Mouse (Mus musculus) forebrain, embryonic 13.5 days (tissue): ENCODE results near the gene Cyp26b1. TPM values are rescaled to one million over a fixed set of nuclear protein-coding genes. Genes with fewer than 3 reads are reported as not detected.
"Not testable (repeated sequence)": the region's sequence is repeated elsewhere in the genome, so short reads cannot be mapped to it uniquely, and the experiment has no call there.

Experiments
- ATAC-seq: fragments of 200-750 bp; cut with Nextera tagmentation; 2 replicates; pipeline ENCODE4 v1.8.0; 2017
- H3K27ac ChIP-seq: fragments of 300-500 bp; sonication (generic); 2 replicates; pipeline ENCODE4 v1.5.1; 2015; ENCODE audit warnings: inconsistent platforms, mild to moderate bottlenecking, moderate library complexity
- H3K27me3 ChIP-seq: fragments of 300-500 bp; sonication (generic); 2 replicates; pipeline ENCODE4 v1.6.1; 2015; ENCODE audit warnings: mild to moderate bottlenecking, inconsistent platforms
- H3K36me3 ChIP-seq: fragments of 300-500 bp; sonication (generic); 2 replicates; pipeline ENCODE4 v1.6.1; 2015; ENCODE audit warnings: mild to moderate bottlenecking, inconsistent platforms; ENCODE audit not compliant: poor library complexity, severe bottlenecking
- H3K4me1 ChIP-seq: fragments of 300-500 bp; sonication (generic); 2 replicates; pipeline ENCODE4 v1.6.1; 2015; ENCODE audit warnings: inconsistent platforms
- H3K4me2 ChIP-seq: fragments of 300-500 bp; sonication (generic); 2 replicates; pipeline ENCODE4 v1.6.1; 2015; ENCODE audit warnings: inconsistent platforms, mild to moderate bottlenecking, moderate library complexity
- H3K4me3 ChIP-seq: fragments of 300-500 bp; sonication (generic); 2 replicates; pipeline ENCODE4 v1.5.1; 2015; ENCODE audit warnings: mild to moderate bottlenecking, inconsistent platforms
- H3K9ac ChIP-seq: fragments of 300-500 bp; sonication (generic); 2 replicates; pipeline ENCODE4 v1.6.1; 2015; ENCODE audit warnings: mild to moderate bottlenecking, inconsistent platforms
- H3K9me3 ChIP-seq: fragments of 300-500 bp; sonication (generic); replicated peaks from 2 replicates; pipeline ENCODE4 v1.6.1; 2016; ENCODE audit warnings: inconsistent platforms
- WGBS: fragments of 180-500 bp; shearing (Covaris S2); methylation state at CpG from one replicate; pipeline ENCODE4 v1.1.7; 2015; 5-methylcytosine and 5-hydroxymethylcytosine counted together
- polyA plus RNA-seq: library from polyadenylated mRNA; unstranded; fragments of >200 nt; fragmentation: Nextera tagmentation; extraction: Ambion mirVana; gene quantifications from 2 replicates; pipeline ENCODE4 v1.2.1, GENCODE M21; 2015

Gene Cyp26b1
- polyA plus RNA-seq, 1 experiment from 2014 or later: 0.63 TPM

DNA sequence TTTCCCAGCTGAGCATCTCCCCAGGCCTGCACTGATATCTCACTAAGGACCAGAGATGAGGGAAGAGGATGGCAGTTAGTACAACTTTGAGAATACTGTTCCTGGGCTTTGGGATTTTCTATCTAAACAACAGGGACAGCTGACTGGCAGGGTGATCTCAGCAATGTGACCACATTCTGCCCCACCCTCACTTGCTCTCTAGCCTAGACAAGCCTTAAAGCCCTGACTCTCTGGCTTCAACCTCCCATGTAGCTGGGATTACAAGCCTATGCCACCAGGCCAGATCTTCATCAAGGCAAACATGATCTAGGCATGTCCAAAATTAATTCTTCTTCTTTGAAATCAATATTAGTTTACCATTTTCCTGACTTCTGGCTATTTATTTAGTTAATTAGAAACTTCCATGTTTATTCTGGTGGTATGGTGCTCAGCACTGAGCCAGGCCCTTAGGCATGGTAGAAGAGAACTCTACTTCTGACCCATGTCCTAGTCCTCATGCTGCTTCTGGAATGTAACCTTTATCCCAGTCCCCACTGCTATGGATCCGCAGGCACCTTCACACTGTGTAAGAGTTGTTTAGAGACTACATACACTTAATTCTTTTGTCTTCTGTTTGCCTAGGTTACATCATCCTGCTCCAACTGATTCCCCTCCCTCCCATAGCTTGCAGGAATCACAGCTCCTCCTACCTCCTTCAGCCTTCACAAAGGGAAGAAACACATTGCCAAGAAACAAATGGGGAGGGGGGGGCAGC lies 7.6 kb upstream of the Cyp26b1 start:
- Histone ChIP-seq H3K4me2 (no peak overlapping the region), H3K4me3 (no peak overlapping the region), H3K36me3 (no peaks in the 10 kb centered on the region), H3K27ac (no peak overlapping the region), H3K9me3 (no peaks in the 10 kb centered on the region), H3K9ac (no peak overlapping the region), H3K4me1 (no peaks in the 10 kb centered on the region), H3K27me3 (no peaks in the 10 kb centered on the region)
- ATAC-seq: no peak
- WGBS: 31% methylated on average over 1 of the region's 1 CpGs

DNA sequence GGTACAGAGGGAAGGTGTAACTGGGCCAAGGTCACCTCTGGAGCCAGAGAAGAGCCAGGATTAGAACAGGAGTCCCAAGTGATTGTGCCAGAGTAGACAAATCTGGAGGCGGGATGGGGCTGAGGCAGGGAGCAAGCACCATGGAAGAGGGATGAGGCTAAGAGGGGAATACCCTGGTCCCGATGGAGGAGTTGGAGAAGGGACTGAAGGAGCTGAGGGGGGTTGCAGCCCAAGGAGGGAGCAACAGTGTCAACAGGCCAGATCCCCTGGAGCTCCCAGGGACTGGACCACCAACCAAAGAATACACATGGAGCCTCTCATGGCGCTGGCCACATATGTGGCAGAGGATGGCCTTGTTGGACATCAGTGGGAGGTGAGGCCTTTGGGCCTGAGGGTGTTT lies 5.6 kb upstream of the Cyp26b1 start:
- not testable (repeated sequence) for H3K27ac ChIP-seq

DNA sequence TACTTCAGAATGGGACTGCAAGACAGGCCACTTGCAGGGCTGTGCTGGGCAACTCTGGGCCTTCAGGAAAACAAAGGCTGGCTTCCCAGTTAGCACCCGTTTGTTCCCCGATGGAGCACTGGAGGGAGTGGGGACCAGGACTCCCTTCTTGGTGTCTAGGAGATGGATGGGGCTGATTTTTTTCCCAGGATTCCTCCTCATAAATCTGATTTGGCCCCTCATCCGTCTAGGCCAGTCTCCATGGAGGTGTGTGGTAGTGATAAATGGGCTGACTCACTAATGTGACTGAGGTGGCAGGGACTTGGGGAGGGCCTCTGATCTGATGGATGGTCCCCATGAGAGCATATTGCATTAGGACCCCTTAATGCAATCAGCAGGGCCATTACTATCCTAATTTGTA lies 5.0 kb upstream of the Cyp26b1 start:
- no peaks in the 10 kb centered on the region for H3K36me3 ChIP-seq
- no peak overlapping the region for H3K4me3 ChIP-seq
- peaks cover 10% of the 10 kb centered on the region; the same call in 1 of the 2 replicates for H3K4me1 ChIP-seq
- no peak for ATAC-seq
- H3K9me3 ChIP-seq: no peaks in the 10 kb centered on the region
- WGBS: 93% methylated on average over 3 of the region's 3 CpGs
- no peak overlapping the region for H3K27ac ChIP-seq
- H3K9ac ChIP-seq: no peak overlapping the region
- H3K27me3 ChIP-seq: no peaks in the 10 kb centered on the region
- no peak overlapping the region for H3K4me2 ChIP-seq

More for the DNA sequence above, 5.6 kb upstream of the Cyp26b1 start:
- not testable (repeated sequence) for H3K9ac ChIP-seq, H3K4me3 ChIP-seq, H3K27me3 ChIP-seq, H3K4me2 ChIP-seq, H3K4me1 ChIP-seq, H3K36me3 ChIP-seq, H3K9me3 ChIP-seq, ATAC-seq
- 81% methylated on average over 3 of the region's 3 CpGs for WGBS

DNA sequence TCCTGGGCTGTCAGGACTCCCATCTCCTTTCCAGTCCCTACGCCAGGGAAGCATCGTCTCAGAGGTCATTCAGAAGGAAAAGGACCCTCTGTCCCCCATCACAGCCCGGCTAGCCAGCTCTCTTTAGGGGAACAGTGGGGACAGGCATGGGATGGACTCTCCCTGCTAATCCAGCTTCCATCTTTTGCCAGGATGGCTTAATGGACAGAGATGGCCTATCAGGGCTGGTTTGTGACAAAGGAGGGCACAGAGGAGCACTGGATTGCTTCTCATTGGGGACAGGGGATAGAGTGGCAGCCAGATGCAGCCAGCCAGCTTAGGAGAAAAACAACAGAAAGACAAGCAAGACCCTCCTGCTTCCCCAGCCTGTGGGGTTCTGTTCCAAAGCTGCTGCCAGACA lies 918 bp upstream of the Cyp26b1 start:
- no peak overlapping the region for H3K27ac ChIP-seq
- H3K36me3 ChIP-seq: no peaks in the 10 kb centered on the region
- no peak overlapping the region for H3K9ac ChIP-seq
- H3K4me2 ChIP-seq: no peak overlapping the region
- H3K27me3 ChIP-seq: peaks cover 24% of the 10 kb centered on the region
- H3K4me3 ChIP-seq: no peak overlapping the region
- whole genome bisulfite sequencing: 13% methylated on average over 3 of the region's 3 CpGs
- H3K9me3 ChIP-seq: no peaks in the 10 kb centered on the region
- H3K4me1 ChIP-seq: peaks cover 16% of the 10 kb centered on the region
- no peak for ATAC-seq

DNA sequence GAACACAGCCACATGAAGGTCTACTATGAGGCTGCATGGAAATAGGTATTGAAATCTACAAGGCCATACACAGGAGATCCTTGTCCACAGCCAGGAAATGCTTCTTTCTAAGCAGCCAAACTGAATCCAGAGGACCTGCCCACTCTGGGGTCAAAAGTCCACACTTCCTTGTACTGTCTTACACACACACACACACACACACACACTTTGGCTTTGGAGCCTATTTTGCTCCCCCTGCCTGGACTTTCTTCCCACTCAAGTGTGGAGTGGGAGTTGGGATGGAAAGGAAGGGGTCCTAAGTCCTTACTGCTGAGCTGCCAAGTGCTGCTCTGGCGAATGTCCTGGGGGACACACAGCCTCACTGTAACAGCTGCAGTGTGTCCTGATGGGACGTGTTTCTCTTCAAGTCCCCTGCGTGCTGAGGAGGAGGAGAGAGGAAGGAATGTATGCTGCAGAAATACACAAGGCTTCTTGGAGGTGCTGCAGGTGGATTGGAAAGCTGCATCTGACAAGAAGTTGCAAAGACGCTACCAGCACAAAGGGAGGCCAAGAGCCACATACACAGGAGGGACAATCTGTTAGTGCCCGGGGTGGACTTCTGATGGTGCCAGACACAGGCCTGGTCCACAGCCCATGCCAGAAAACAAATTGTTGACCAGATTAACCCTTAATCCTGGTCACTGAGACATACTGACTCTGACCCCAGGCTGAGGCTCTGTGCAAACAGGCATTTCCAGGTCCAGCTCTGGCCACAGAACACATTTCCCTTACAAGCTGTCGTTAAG lies 2.6 kb downstream of the Cyp26b1 start:
- no peaks in the 10 kb centered on the region for H3K36me3 ChIP-seq
- H3K4me1 ChIP-seq: peaks cover 49% of the 10 kb centered on the region
- no peak overlapping the region for H3K4me3 ChIP-seq
- H3K27me3 ChIP-seq: peaks cover 59% of the 10 kb centered on the region
- no peaks in the 10 kb centered on the region for H3K9me3 ChIP-seq
- 64% methylated on average over 6 of the region's 6 CpGs for WGBS
- no peak overlapping the region for H3K27ac ChIP-seq
- no peak for ATAC-seq
- no peak overlapping the region for H3K4me2 ChIP-seq
- no peak overlapping the region for H3K9ac ChIP-seq

DNA sequence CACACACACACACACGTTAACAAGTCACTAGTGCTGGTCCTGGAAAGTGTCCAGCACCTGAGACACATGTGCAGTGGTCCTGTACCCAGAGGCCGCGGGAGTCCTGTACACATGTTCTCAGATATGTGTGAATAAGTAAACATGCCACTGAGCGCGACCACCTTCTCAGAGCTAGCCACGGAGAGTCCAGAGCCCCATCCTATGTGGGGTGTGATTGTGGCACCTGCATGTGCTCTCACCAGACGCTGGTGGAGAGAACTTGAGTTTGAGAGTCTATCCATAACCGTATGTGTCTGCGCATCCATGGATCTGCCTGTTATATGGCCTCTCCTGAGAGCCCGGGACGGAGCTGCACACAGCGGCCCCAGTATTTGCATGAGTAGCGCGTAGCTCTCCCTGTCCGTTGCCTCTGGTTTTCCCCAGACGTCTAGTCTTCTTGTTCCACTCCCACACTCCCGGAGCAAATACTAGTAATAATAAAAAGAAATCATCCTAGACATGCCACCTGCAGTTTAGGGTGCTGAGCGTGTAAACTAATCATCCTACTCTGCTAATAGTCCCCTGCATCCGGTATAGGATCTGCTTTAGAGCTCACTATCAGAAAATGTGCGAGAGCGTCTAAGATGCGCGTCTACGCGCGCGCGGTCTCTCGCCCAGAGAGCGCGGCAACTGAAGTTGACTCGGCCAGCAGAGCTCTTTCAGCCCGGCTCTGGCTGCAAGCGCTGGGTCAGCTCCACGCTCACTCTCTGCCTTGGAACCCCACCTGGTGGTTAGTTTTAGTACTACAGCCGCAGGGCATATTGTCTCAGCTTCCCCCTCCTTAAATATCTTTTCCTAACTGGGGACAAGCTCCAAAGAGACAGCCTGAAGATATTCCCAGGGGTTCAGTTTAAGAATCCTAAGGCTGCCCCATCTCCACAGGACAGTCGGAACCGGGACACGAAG lies 3.7 kb downstream of the Cyp26b1 start:
- peaks cover 69% of the 10 kb centered on the region for H3K27me3 ChIP-seq
- H3K9me3 ChIP-seq: no peaks in the 10 kb centered on the region
- 4% methylated on average over 39 of the region's 39 CpGs for WGBS
- H3K27ac ChIP-seq: no peak overlapping the region
- H3K4me1 ChIP-seq: peaks cover 60% of the 10 kb centered on the region
- peak overlapping the region; percentile 87 for H3K4me2 ChIP-seq
- no peaks in the 10 kb centered on the region for H3K36me3 ChIP-seq
- ATAC-seq: peak; percentile 66
- H3K4me3 ChIP-seq: peak overlapping the region; percentile 20
- H3K9ac ChIP-seq: no peak overlapping the region

DNA sequence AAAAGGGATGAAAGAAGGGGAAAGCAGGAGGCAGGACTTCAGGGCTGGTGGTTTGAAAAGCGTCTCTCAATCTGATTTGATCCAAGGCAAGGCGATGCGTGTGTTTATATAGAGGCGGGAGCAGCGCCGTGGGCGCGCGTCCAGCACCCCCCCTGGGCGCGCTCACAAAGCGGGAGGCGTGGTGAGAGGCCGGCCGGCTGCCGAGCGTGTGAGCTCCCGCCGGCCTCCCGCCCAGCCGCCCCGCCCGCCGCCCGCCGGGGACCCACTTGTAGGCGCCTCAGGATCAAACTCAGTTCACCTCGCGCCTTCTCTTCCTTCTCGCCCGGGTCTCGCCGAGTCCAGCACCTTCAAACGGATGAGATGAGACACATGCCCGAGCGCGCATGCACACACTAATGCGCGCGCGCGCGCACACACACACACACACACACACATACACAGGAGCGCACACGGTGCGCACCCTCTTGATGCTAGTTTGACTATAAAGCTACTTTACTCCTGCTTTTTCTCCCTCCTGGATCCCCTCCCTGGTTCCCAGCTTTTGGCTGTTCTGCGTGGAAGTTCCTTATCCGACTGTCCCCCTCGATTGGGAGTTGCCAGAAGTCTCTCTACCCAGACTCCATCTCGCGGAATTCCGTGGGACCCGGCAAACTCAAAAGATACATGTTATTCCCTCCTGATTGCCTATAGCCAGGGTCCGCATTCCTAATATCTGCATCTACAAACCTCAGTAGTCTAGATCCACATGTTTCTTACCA lies 4.6 kb downstream of the Cyp26b1 start:
- no peak; the same call in 1 of the 2 replicates for ATAC-seq
- under 1% methylated on average over 40 of the region's 54 CpGs for WGBS
- peak overlapping the region; percentile 56 for H3K9ac ChIP-seq
- H3K9me3 ChIP-seq: no peaks in the 10 kb centered on the region
- H3K4me1 ChIP-seq: peaks cover 62% of the 10 kb centered on the region
- peaks cover 79% of the 10 kb centered on the region for H3K27me3 ChIP-seq
- peak overlapping the region; percentile 47 for H3K4me3 ChIP-seq
- no peak overlapping the region for H3K27ac ChIP-seq
- no peaks in the 10 kb centered on the region for H3K36me3 ChIP-seq
- peak overlapping the region; percentile 87 for H3K4me2 ChIP-seq

DNA sequence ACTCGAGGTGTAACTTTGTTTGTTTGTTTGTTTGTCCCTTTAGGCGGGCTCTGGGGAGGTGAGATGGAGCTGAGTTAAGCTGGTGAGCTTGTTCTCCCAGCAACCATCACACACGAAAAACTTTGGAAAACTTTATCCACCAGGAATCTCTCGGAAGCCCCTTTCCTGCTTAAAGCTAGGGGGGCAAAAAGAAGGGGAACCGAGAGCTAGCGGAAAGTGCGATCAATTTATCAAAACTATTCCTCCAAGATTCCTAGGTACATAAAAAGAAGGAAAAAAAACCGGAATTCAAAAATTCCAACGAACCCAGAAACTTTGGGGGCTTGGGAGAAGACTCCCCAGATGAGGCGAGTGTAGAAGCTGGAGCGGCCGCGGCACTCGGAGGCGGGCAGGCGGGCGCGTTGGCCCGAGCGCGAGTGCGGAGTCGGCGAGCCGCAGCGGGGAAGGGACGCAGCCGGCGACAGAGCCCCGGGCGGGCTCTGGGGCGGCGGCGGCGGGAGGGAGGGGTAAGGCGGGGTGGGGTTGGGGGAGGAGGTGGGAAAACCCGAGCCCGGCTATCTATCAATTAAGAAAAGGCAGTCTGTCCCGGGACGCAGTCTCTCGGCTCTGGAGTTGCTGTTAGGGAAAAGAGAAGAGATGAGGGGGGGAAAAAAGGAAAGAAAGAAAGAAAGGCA lies 5.3 kb downstream of the Cyp26b1 start:
- WGBS: under 1% methylated on average over 41 of the region's 41 CpGs
- Histone ChIP-seq H3K27ac (no peak overlapping the region), H3K9me3 (no peaks in the 10 kb centered on the region), H3K27me3 (peaks cover 86% of the 10 kb centered on the region), H3K9ac (peak overlapping the region; percentile 56), H3K4me2 (peak overlapping the region; percentile 87), H3K4me3 (peak overlapping the region; percentile 47), H3K36me3 (no peaks in the 10 kb centered on the region), H3K4me1 (peaks cover 67% of the 10 kb centered on the region)
- no peak; the same call in 1 of the 2 replicates for ATAC-seq

DNA sequence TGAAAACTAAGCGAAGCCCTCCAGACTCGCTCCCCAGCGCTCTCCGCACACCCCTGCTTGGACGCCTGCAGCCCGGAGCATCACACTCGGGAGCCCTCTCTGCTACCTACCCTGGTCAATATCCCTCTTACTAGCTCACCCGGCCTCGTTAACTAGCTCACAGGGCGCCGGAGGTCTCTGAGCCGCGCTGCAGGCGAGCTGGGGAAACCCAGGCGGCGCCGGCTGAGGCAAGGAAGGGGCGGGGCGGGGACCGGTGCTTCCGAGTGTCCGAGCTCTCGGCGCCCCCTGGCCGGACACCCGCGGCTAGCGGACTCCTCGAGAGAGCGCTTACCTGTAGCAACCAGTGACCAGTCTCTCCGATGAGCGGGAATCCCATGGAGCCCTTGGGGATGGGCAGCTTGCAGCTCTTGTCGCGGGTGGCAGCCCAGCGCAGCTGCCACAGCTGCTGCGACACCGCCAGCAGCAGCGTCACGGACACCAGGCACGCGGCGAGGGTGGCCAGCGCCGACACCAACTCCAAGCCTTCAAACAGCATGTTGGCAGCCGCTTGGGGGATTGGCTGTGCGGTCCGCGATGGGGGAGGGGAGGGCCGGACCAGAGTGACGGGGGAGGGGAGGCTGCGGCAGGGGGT lies 6.1 kb downstream of the Cyp26b1 start:
- no peak for ATAC-seq
- Histone ChIP-seq H3K36me3 (no peaks in the 10 kb centered on the region), H3K27ac (no peak overlapping the region), H3K9ac (peak overlapping the region; percentile 56), H3K27me3 (peaks cover 93% of the 10 kb centered on the region), H3K4me3 (peak overlapping the region; percentile 47), H3K4me2 (peak overlapping the region; percentile 87), H3K4me1 (peaks cover 71% of the 10 kb centered on the region), H3K9me3 (no peaks in the 10 kb centered on the region)
- WGBS: under 1% methylated on average over 51 of the region's 51 CpGs

DNA sequence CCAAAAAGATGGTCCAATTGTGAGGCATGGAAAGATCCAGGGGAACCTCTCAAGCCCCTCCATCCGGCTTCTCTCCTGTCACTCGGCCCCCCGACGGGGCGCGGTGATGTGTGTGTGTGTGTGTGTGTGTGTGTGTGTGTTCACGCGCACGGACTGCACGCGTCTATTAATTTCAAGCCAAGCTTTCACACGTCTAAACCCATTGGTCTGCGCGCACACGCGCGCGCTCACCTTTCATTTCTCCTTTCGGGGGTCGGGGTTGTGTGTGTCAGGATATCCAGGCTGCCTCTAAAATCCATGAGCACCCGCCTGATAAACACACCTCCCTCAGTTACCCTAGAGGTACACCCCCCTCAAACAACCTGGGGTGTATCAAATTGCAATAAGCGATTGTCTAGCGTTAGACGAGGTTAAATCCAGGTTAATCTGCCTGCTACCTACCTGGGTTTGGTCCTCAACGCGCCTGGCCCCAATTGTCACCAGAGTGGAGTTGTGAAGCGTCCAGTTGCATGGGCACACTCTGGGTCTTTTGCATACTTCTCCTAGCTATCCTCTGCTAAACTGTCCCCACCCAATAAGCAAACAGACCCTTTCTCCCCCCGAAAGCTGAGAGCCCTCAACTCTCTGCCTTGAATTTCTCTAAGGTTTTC lies 7.0 kb downstream of the Cyp26b1 start:
- peaks cover 98% of the 10 kb centered on the region for H3K27me3 ChIP-seq
- H3K4me1 ChIP-seq: peaks cover 71% of the 10 kb centered on the region
- 0 out of 2 replicates have a peak overlapping the region, but pooled peaks have one; percentile 56 for H3K9ac ChIP-seq
- WGBS: under 1% methylated on average over 28 of the region's 28 CpGs
- no peaks in the 10 kb centered on the region for H3K36me3 ChIP-seq
- H3K27ac ChIP-seq: no peak overlapping the region
- no peak for ATAC-seq
- H3K4me3 ChIP-seq: peak overlapping the region; percentile 47
- peak overlapping the region; percentile 87 for H3K4me2 ChIP-seq
- H3K9me3 ChIP-seq: no peaks in the 10 kb centered on the region
